Mouse (Mus musculus): ENCODE measurements around the gene Gm16253. TPM values are rescaled to one million over a fixed set of nuclear protein-coding genes. Genes with fewer than 3 reads are reported as not detected.
A peak's percentile ranks its signal among the peaks of the same experiment; 100 is the strongest.

The Gm16253 gene
- polyA plus RNA-seq, 1 experiment from 2014 or later = 1.7 TPM

- Histone ChIP-seq H3K4me3 (replicated peaks) (no peak overlapping the region), H3K4me1 (0 out of 2 replicates have a peak, but pooled peaks cover 5% of the 10 kb centered on the region), H3K9ac (no peak overlapping the region), H3K27ac (no peak overlapping the region), H3K36me3 (replicated peaks) (no peaks in the 10 kb centered on the region), H3K27me3 (peaks cover 5% of the 10 kb centered on the region; the same call in 1 of the 2 replicates), H3K9me3 (no peaks in the 10 kb centered on the region), H3K4me2 (peak overlapping the region; percentile 35)
- 8% methylated on average over 14 of the region's 14 CpGs for WGBS
- ATAC-seq (ENCODE audit: low FRiP score) = peak; percentile 39; the same call in 1 of the 2 replicates
These were observed 29.3 kb upstream of the Gm16253 start for GRCm38 (mm10) chr3:96547389-96547960.

- no peak for ATAC-seq (ENCODE audit: low FRiP score)
- Histone ChIP-seq H3K4me1 (0 out of 2 replicates have a peak, but pooled peaks cover 5% of the 10 kb centered on the region), H3K27ac (no peak overlapping the region), H3K27me3 (peaks cover under 1% of the 10 kb centered on the region; the same call in 1 of the 2 replicates), H3K36me3 (replicated peaks) (no peaks in the 10 kb centered on the region), H3K4me3 (replicated peaks) (no peak overlapping the region), H3K4me2 (no peak overlapping the region), H3K9ac (no peak overlapping the region), H3K9me3 (no peaks in the 10 kb centered on the region)
- WGBS = 89% methylated on average over 7 of the region's 7 CpGs
These were observed 28.0 kb upstream of the Gm16253 start for GRCm38 (mm10) chr3:96548824-96549223.

- Histone ChIP-seq H3K27ac (no peak overlapping the region), H3K4me2 (no peak overlapping the region), H3K4me1 (0 out of 2 replicates have a peak, but pooled peaks cover 5% of the 10 kb centered on the region), H3K4me3 (replicated peaks) (no peak overlapping the region), H3K9ac (no peak overlapping the region), H3K9me3 (no peaks in the 10 kb centered on the region), H3K27me3 (no peaks in the 10 kb centered on the region), H3K36me3 (replicated peaks) (no peaks in the 10 kb centered on the region)
- WGBS = 79% methylated on average over 5 of the region's 5 CpGs
- no peak for ATAC-seq (ENCODE audit: low FRiP score)
These were observed 27.4 kb upstream of the Gm16253 start for GRCm38 (mm10) chr3:96549346-96549745.

GRCm38 (mm10) chr3:96551203-96551602, 25.6 kb upstream of the Gm16253 start:
- no peak overlapping the region for H3K9ac ChIP-seq
- H3K4me1 ChIP-seq = peaks cover 16% of the 10 kb centered on the region
- H3K27ac ChIP-seq = no peak overlapping the region
- no peak overlapping the region for H3K4me3 ChIP-seq (replicated peaks)
- ATAC-seq (ENCODE audit: low FRiP score) = no peak
- H3K36me3 ChIP-seq (replicated peaks) = no peaks in the 10 kb centered on the region
- H3K9me3 ChIP-seq = no peaks in the 10 kb centered on the region
- H3K4me2 ChIP-seq = no peak overlapping the region
- 12% methylated on average over 8 of the region's 8 CpGs for WGBS
- no peaks in the 10 kb centered on the region for H3K27me3 ChIP-seq

GRCm38 (mm10) chr3:96551890-96552289, 24.9 kb upstream of the Gm16253 start:
- WGBS = 75% methylated on average over 7 of the region's 7 CpGs

GRCm38 (mm10) chr3:96553601-96554000, 23.2 kb upstream of the Gm16253 start:
- no peak overlapping the region for H3K9ac ChIP-seq
- H3K27ac ChIP-seq = no peak overlapping the region
- H3K9me3 ChIP-seq = no peaks in the 10 kb centered on the region
- peaks cover 25% of the 10 kb centered on the region for H3K4me1 ChIP-seq
- no peaks in the 10 kb centered on the region for H3K36me3 ChIP-seq (replicated peaks)
- ATAC-seq (ENCODE audit: low FRiP score) = no peak
- WGBS = 82% methylated on average over 6 of the region's 6 CpGs
- H3K4me3 ChIP-seq (replicated peaks) = no peak overlapping the region
- H3K27me3 ChIP-seq = no peaks in the 10 kb centered on the region
- H3K4me2 ChIP-seq = no peak overlapping the region

More at GRCm38 (mm10) chr3:96551890-96552289, 24.9 kb upstream of the Gm16253 start:
- Histone ChIP-seq H3K27ac (no peak overlapping the region), H3K4me1 (peaks cover 23% of the 10 kb centered on the region), H3K4me2 (no peak overlapping the region), H3K9me3 (no peaks in the 10 kb centered on the region), H3K4me3 (replicated peaks) (no peak overlapping the region), H3K9ac (no peak overlapping the region), H3K27me3 (no peaks in the 10 kb centered on the region), H3K36me3 (replicated peaks) (no peaks in the 10 kb centered on the region)
- ATAC-seq (ENCODE audit: low FRiP score) = no peak

GRCm38 (mm10) chr3:96554251-96554650, 22.5 kb upstream of the Gm16253 start:
- ATAC-seq (ENCODE audit: low FRiP score) = no peak
- Histone ChIP-seq H3K36me3 (replicated peaks) (no peaks in the 10 kb centered on the region), H3K27me3 (no peaks in the 10 kb centered on the region), H3K9ac (no peak overlapping the region), H3K27ac (no peak overlapping the region), H3K9me3 (no peaks in the 10 kb centered on the region), H3K4me2 (no peak overlapping the region), H3K4me1 (peaks cover 32% of the 10 kb centered on the region), H3K4me3 (replicated peaks) (no peak overlapping the region)
- 82% methylated on average over 6 of the region's 6 CpGs for WGBS

- 43% methylated on average over 12 of the region's 12 CpGs for WGBS
- H3K27me3 ChIP-seq = no peaks in the 10 kb centered on the region
- no peak for ATAC-seq (ENCODE audit: low FRiP score)
- H3K9me3 ChIP-seq = no peaks in the 10 kb centered on the region
- peak overlapping the region; percentile 71 for H3K27ac ChIP-seq
- peaks cover 8% of the 10 kb centered on the region for H3K36me3 ChIP-seq (replicated peaks)
- peak overlapping the region; percentile 21; the same call in 1 of the 2 replicates for H3K9ac ChIP-seq
- H3K4me1 ChIP-seq = peaks cover 40% of the 10 kb centered on the region
- H3K4me3 ChIP-seq (replicated peaks) = no peak overlapping the region
- no peak overlapping the region for H3K4me2 ChIP-seq
These were observed 21.7 kb upstream of the Gm16253 start for GRCm38 (mm10) chr3:96555041-96555596.

- no peak for ATAC-seq (ENCODE audit: low FRiP score)
- H3K9ac ChIP-seq = no peak overlapping the region
- H3K27me3 ChIP-seq = no peaks in the 10 kb centered on the region
- H3K9me3 ChIP-seq = no peaks in the 10 kb centered on the region
- H3K4me1 ChIP-seq = peaks cover 49% of the 10 kb centered on the region
- no peak overlapping the region for H3K4me3 ChIP-seq (replicated peaks)
- H3K36me3 ChIP-seq (replicated peaks) = peaks cover 18% of the 10 kb centered on the region
- H3K27ac ChIP-seq = peak overlapping the region; percentile 71
- peak overlapping the region; percentile 67 for H3K4me2 ChIP-seq
- 82% methylated on average over 15 of the region's 15 CpGs for WGBS
These were observed 20.7 kb upstream of the Gm16253 start for GRCm38 (mm10) chr3:96555999-96556614.

GRCm38 (mm10) chr3:96556651-96557635, 19.8 kb upstream of the Gm16253 start:
- H3K9me3 ChIP-seq = no peaks in the 10 kb centered on the region
- peak overlapping the region; percentile 67 for H3K4me2 ChIP-seq
- peak overlapping the region; percentile 63 for H3K4me3 ChIP-seq (replicated peaks)
- ATAC-seq (ENCODE audit: low FRiP score) = peak; percentile 1; the same call in 1 of the 2 replicates
- H3K27ac ChIP-seq = peak overlapping the region; percentile 80
- H3K27me3 ChIP-seq = no peaks in the 10 kb centered on the region
- peaks cover 53% of the 10 kb centered on the region for H3K4me1 ChIP-seq
- peak overlapping the region; percentile 56 for H3K9ac ChIP-seq
- H3K36me3 ChIP-seq (replicated peaks) = peaks cover 22% of the 10 kb centered on the region
- 11% methylated on average over 22 of the region's 22 CpGs for WGBS

GRCm38 (mm10) chr3:96557694-96558093, 19.1 kb upstream of the Gm16253 start, which contains the start of gene Txnip:
Gene Txnip (plus strand): TSS chr3:96557957.
- peak; percentile 100 for ATAC-seq (ENCODE audit: low FRiP score)
- peak within 1 kb of the TSS; percentile 80 for H3K27ac ChIP-seq
- peaks cover 22% of the 10 kb centered on the region for H3K36me3 ChIP-seq (replicated peaks)
- peak within 1 kb of the TSS; percentile 63 for H3K4me3 ChIP-seq (replicated peaks)
- H3K4me2 ChIP-seq = peak within 1 kb of the TSS; percentile 67
- H3K27me3 ChIP-seq = no peaks in the 10 kb centered on the region
- H3K9ac ChIP-seq = peak within 1 kb of the TSS; percentile 63
- H3K9me3 ChIP-seq = no peaks in the 10 kb centered on the region
- under 1% methylated on average over 26 of the region's 26 CpGs for WGBS
- peaks cover 53% of the 10 kb centered on the region for H3K4me1 ChIP-seq
